Comparison of ENCODE assay signal across 17 mouse cellular contexts in the genomic region with DNA sequence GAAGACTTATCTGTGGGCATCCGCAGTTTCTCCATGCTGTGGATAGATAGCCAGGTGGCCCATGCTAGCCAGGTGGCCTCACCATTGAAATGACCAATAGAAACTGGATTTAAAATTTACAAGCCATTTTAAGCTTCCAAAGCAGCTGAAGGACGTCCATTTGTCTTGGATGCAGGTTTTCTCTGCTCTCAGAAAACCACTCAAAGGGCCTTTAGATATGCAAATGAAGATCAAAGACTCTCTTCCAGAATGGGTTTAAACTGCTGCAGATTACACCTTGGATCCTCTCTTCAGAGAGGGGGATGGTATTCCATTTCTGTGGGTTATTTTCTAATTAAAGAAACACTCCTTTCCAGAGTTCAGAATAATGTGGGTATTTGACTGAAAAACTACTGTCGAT.
"Had no signal": no experiment of that assay in that cellular context is flagged by ENCODE, and none has a peak within 500 bp of the region (broad histone marks: within the 10 kb centered on the region; RNA-seq: fewer than 3 reads in every experiment).

No protein-coding gene starts in this region.

- H3K27ac ChIP-seq: midbrain, embryonic 10.5 days; midbrain, embryonic 12.5 days; neural tube, embryonic 13.5 days; neural tube, embryonic 15.5 days had no signal

- H3K4me3 ChIP-seq: midbrain, embryonic 10.5 days; midbrain, embryonic 12.5 days; myocyte; neural tube, embryonic 13.5 days; neural tube, embryonic 15.5 days had no signal

- DNase-seq: lung, adult 18-20 months; lung, embryonic 14.5 days; lung, postnatal 10 days; lung, postnatal 4 days; midbrain, embryonic 14.5 days; retina, postnatal 1 day; right cerebral cortex, adult 18-20 months; right cerebral cortex, postnatal 25 days; right cerebral cortex, postnatal 4 days; spleen, adult 18-20 months; thymus, adult 18-20 months; thymus, postnatal 14 days had no signal
